Mouse (Mus musculus) hindbrain, postnatal 0 days (tissue): Measurements from ENCODE around the gene Nomo1. TPM values are rescaled to one million over a fixed set of nuclear protein-coding genes. Genes with fewer than 3 reads are reported as not detected.

ENCODE experiments used
- ATAC-seq: fragments of 200-750 bp; cut with Nextera tagmentation; 2 replicates; pipeline ENCODE4 v1.8.0; 2017; ENCODE audit warnings: mild to moderate bottlenecking, moderate TSS enrichment, moderate library complexity
- DNase-seq: peaks from one replicate; pipeline ENCODE4 v3.0.0-alpha.2; 2015; ENCODE audit warnings: low spot score
- H3K27ac ChIP-seq: fragments of 300-500 bp; sonication (generic); 2 replicates; pipeline ENCODE4 v1.5.1; 2014; ENCODE audit warnings: mild to moderate bottlenecking
- H3K27me3 ChIP-seq: fragments of 300-500 bp; sonication (generic); 2 replicates; pipeline ENCODE4 v1.6.1; 2014; ENCODE audit warnings: low read length, mixed read lengths; ENCODE audit not compliant: insufficient read depth
- H3K36me3 ChIP-seq: fragments of 300-500 bp; sonication (generic); 2 replicates; pipeline ENCODE4 v1.6.1; 2014; ENCODE audit warnings: low read length, mixed read lengths; ENCODE audit not compliant: insufficient read depth
- H3K4me1 ChIP-seq: fragments of 300-500 bp; sonication (generic); 2 replicates; pipeline ENCODE4 v1.6.1; 2014; ENCODE audit warnings: antibody characterized with exemption, low read length, mixed read lengths; ENCODE audit not compliant: insufficient read depth
- H3K4me2 ChIP-seq: fragments of 300-500 bp; sonication (generic); 2 replicates; pipeline ENCODE4 v1.6.1; 2014; ENCODE audit warnings: low read depth, mild to moderate bottlenecking, low read length, moderate library complexity, mixed read lengths
- H3K4me3 ChIP-seq: fragments of 300-500 bp; sonication (generic); 2 replicates; pipeline ENCODE4 v1.5.1; 2014; ENCODE audit warnings: low read length
- H3K9ac ChIP-seq: fragments of 300-500 bp; sonication (generic); replicated peaks from 2 replicates; pipeline ENCODE4 v1.6.1; 2014; ENCODE audit warnings: mild to moderate bottlenecking, low read length, moderate library complexity, mixed read lengths
- H3K9me3 ChIP-seq: fragments of 300-500 bp; sonication (generic); 2 replicates; pipeline ENCODE4 v1.6.1; 2016; ENCODE audit warnings: low read length, mixed read lengths
- CTCF ChIP-seq: IDR thresholded peaks from 2 replicates; pipeline ENCODE4 v1.5.1; 2016; ENCODE audit warnings: antibody characterized with exemption, control low read depth, low read depth
- WGBS: fragments of 180-500 bp; shearing (Covaris S2); extraction: QIAGEN DNeasy Blood & Tissue Kit; methylation state at CpG from one replicate; pipeline ENCODE4 v1.1.7; 2014; 5-methylcytosine and 5-hydroxymethylcytosine counted together
- polyA plus RNA-seq: library from polyadenylated mRNA; unstranded; fragments of >200 nt; fragmentation: Nextera tagmentation; extraction: Ambion mirVana; gene quantifications from 2 replicates; pipeline ENCODE4 v1.2.1, GENCODE M21; 2015
- total RNA-seq: library from RNA; depleted of rRNA; stranded (reverse); fragments of >200 nt; gene quantifications from 2 replicates; pipeline ENCODE4 v1.2.3, GENCODE M21; 2014

Gene Nomo1
- total and polyA plus RNA-seq, 2 experiments from 2014 or later: 37.9 to 61.5 TPM

DNA sequence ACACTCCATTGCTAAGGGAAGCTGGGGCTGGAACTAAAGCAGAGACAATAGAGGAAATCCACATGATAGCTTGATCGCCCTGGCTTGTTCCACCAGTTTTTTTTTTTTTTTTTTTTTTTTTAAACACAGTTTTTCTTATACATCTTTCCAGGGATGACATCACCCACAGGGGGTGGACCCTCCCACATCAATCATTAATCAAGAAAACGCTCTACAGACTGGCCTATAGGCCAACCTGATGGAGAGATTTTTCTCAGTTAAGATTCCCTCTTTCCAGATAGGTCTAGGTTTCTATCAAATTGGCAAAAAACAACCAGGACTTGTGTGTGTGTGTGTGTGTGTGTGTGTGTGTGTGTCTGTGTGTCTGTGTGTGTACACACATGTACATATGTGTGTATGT lies 6.4 kb downstream of the Nomo1 start:
- Histone ChIP-seq H3K36me3 (peaks cover 31% of the 10 kb centered on the region), H3K9ac (no peak overlapping the region), H3K4me2 (no peak overlapping the region), H3K9me3 (no peaks in the 10 kb centered on the region), H3K4me1 (peaks cover 2% of the 10 kb centered on the region; the same call in 1 of the 2 replicates), H3K27me3 (no peaks in the 10 kb centered on the region), H3K4me3 (no peak overlapping the region), H3K27ac (no peak overlapping the region)
- 53% methylated on average over 2 of the region's 2 CpGs for WGBS
- TF ChIP-seq CTCF: no peak
- DNase-seq (no peak), ATAC-seq (no peak)

DNA sequence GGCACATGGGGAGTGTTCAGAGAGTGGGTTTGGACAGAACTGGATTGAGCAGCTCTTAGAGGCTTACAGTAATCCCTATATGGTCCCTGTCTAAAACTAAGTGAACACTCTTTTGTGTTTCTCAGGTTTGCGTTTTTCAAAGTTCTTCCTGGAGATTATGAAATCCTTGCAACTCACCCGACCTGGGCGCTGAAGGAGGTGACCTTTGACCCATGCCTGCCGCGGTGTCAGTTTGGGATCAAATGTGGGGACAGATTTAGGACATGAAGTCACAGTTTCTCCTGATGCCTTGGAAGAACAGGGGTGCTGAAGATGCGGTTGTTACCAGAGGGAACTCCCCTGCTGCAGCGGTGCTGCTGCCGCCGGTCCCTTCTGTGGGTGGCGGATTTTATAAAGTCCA lies 10.6 kb downstream of the Nomo1 start:
- TF ChIP-seq CTCF: no peak
- Histone ChIP-seq H3K9ac (no peak overlapping the region), H3K9me3 (no peaks in the 10 kb centered on the region), H3K4me1 (no peaks in the 10 kb centered on the region), H3K4me2 (no peak overlapping the region), H3K4me3 (no peak overlapping the region), H3K27me3 (no peaks in the 10 kb centered on the region), H3K36me3 (peaks cover 48% of the 10 kb centered on the region), H3K27ac (no peak overlapping the region)
- WGBS: 92% methylated on average over 10 of the region's 10 CpGs
- DNase-seq (no peak), ATAC-seq (no peak)

DNA sequence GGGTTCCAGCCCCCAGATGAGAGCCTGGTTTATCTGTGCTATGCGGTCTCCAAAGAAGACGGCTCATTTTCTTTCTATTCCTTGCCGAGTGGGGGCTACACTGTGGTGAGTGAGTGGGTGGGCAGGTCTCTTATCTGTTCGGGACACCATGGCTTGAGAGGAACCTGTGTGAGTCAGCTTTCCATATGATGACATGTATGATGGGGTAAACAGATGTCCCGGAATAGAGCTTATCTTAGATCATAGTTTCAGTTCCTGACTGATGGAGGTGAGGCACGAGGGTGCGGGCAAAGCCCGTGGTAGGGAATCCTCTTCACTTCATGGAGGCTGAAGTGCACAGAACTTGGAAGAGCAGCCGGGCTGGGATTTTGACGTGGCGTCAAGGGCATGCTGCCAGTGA lies 12.4 kb downstream of the Nomo1 start:
- 95% methylated on average over 11 of the region's 11 CpGs for WGBS
- no peak for DNase-seq

GRCm38 (mm10) chr7:46047873-46048562 lies 14.5 kb downstream of the Nomo1 start:
- no peak overlapping the region for H3K4me2 ChIP-seq
- no peak for TF ChIP-seq CTCF
- peaks cover 45% of the 10 kb centered on the region for H3K36me3 ChIP-seq
- no peak overlapping the region for H3K4me3 ChIP-seq
- no peak for ATAC-seq
- H3K9me3 ChIP-seq: no peaks in the 10 kb centered on the region
- no peak for DNase-seq
- H3K4me1 ChIP-seq: no peaks in the 10 kb centered on the region
- 92% methylated on average over 13 of the region's 13 CpGs for WGBS
- no peaks in the 10 kb centered on the region for H3K27me3 ChIP-seq
- H3K27ac ChIP-seq: no peak overlapping the region
- H3K9ac ChIP-seq: no peak overlapping the region

More for the DNA sequence above, 12.4 kb downstream of the Nomo1 start:
- TF ChIP-seq CTCF: no peak
- Histone ChIP-seq H3K4me2 (no peak overlapping the region), H3K27me3 (no peaks in the 10 kb centered on the region), H3K4me1 (no peaks in the 10 kb centered on the region), H3K4me3 (no peak overlapping the region), H3K9ac (no peak overlapping the region), H3K9me3 (no peaks in the 10 kb centered on the region), H3K36me3 (peaks cover 53% of the 10 kb centered on the region), H3K27ac (no peak overlapping the region)
- ATAC-seq: no peak

GRCm38 (mm10) chr7:46049981-46050380 lies 16.5 kb downstream of the Nomo1 start:
- ATAC-seq: peak; percentile 35; the same call in 1 of the 2 replicates
- 60% methylated on average over 7 of the region's 7 CpGs for WGBS
- Histone ChIP-seq H3K4me3 (no peak overlapping the region), H3K36me3 (peaks cover 50% of the 10 kb centered on the region), H3K4me2 (no peak overlapping the region), H3K4me1 (no peaks in the 10 kb centered on the region), H3K27ac (no peak overlapping the region), H3K9ac (no peak overlapping the region), H3K9me3 (no peaks in the 10 kb centered on the region), H3K27me3 (no peaks in the 10 kb centered on the region)
- DNase-seq: peak; percentile 35
- no peak for TF ChIP-seq CTCF

DNA sequence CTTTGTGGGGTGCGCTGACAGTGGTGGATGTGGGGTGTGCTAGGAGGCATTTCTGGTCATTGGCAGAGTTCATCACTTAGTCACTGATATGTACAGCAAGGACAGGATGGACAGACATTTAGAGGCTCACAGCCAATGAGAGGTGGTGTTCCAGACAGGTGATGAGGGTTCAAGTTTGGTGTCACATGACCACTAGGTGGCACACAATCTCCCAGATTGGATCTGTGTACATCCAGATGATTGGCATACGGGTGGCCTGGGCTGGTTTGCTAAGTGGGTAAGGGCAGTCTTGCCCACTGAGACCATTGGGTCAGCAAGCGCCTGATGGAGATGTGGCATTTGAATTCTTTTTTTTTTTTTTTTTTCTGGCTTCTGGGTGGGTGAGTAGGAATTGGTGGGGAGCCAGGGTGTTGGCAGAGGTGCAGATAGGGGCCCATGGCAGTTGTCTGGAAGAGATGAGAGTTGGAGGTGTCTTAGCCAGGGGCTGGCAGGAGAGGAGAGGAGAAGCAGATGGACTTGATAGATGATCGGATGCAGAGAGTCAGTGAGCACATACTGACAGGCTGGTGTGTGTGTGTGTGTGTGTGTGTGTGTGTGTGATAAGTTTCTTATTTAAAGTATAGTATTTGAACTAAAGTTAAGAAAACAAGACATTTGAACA lies 18.8 kb downstream of the Nomo1 start:
- H3K27ac ChIP-seq: no peak overlapping the region
- 69% methylated on average over 4 of the region's 4 CpGs for WGBS
- H3K27me3 ChIP-seq: no peaks in the 10 kb centered on the region
- no peak overlapping the region for H3K4me2 ChIP-seq
- peaks cover 41% of the 10 kb centered on the region; the same call in 1 of the 2 replicates for H3K36me3 ChIP-seq
- DNase-seq (peak; percentile 65), ATAC-seq (peak; percentile 48; the same call in 1 of the 2 replicates)
- no peak overlapping the region for H3K9ac ChIP-seq
- no peaks in the 10 kb centered on the region for H3K4me1 ChIP-seq
- H3K4me3 ChIP-seq: no peak overlapping the region
- no peaks in the 10 kb centered on the region for H3K9me3 ChIP-seq
- peak; percentile 61 for TF ChIP-seq CTCF

- Histone ChIP-seq H3K27me3 (no peaks in the 10 kb centered on the region), H3K4me1 (no peaks in the 10 kb centered on the region), H3K4me3 (no peak overlapping the region), H3K27ac (no peak overlapping the region), H3K36me3 (peaks cover 47% of the 10 kb centered on the region; the same call in 1 of the 2 replicates), H3K9me3 (no peaks in the 10 kb centered on the region), H3K9ac (no peak overlapping the region), H3K4me2 (no peak overlapping the region)
- no peak for TF ChIP-seq CTCF
- DNase-seq (peak; percentile 11), ATAC-seq (no peak)
- 74% methylated on average over 3 of the region's 3 CpGs for WGBS
Measured at GRCm38 (mm10) chr7:46053566-46053965, 20.1 kb downstream of the Nomo1 start.
